Mouse (Mus musculus) granulocyte monocyte progenitor cell, adult 5-6 weeks (primary cell): Measurements from ENCODE around the gene Gm19668. TPM values are rescaled to one million over a fixed set of nuclear protein-coding genes. Genes with fewer than 3 reads are reported as not detected.
"Not testable (repeated sequence)": the region's sequence is repeated elsewhere in the genome, so short reads cannot be mapped to it uniquely, and the experiment has no call there.

Experiments used
- ATAC-seq: replicated peaks from 2 replicates; pipeline ENCODE4 v1.8.0; 2016; ENCODE audit warnings: mild to moderate bottlenecking, moderate TSS enrichment, inconsistent platforms; ENCODE audit not compliant: poor library complexity, severe bottlenecking
- total RNA-seq, 2 experiments: library from RNA; stranded (forward) in 1 of 2; stranded (reverse) in 1 of 2; fragments of 200-712, 200-1000 nt in 1 of 2; fragments of >200 nt in 1 of 2; fragmentation: Nextera tagmentation in 1 of 2; gene quantifications; 2 replicates each; pipeline ENCODE4 v1.2.3; 2014 to 2017

The Gm19668 gene
- total RNA-seq, 2 experiments from 2014 or later: not detected

GRCm38 (mm10) chr10:77772142-77772541 is 26.8 kb downstream of the Gm19668 start:
- not testable (repeated sequence) for ATAC-seq

GRCm38 (mm10) chr10:77771225-77771624 is 27.7 kb downstream of the Gm19668 start, which contains the start of gene Gm3238:
Gene Gm3238, minus strand, starts transcription at chr10:77771325.
- not testable (repeated sequence) for ATAC-seq

DNA sequence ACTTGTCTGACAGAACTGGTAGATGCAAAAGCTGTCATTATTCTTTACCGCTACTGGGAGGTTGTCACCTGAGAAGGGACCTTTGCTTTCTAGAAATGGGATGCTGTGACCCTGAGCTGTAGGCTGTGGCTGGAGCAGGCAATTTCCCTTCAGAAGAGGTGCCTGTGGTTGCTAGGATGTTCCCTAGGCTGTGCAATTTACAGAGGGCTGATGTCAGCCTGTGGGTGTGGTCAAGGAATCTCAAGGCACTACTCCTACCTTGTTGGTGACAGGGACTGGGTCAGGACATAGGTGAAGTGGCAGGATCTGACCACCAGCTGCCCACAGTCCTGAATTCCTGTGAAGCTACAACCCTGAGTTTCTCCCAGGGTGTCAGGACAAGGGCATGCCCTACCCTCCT is 29.2 kb downstream of the Gm19668 start:
- no peak for ATAC-seq

GRCm38 (mm10) chr10:77759582-77759981 is 39.4 kb downstream of the Gm19668 start, which contains the start of gene Gm3233:
Gene Gm3233, minus strand, starts transcription at chr10:77759682.
- ATAC-seq: not testable (repeated sequence)

DNA sequence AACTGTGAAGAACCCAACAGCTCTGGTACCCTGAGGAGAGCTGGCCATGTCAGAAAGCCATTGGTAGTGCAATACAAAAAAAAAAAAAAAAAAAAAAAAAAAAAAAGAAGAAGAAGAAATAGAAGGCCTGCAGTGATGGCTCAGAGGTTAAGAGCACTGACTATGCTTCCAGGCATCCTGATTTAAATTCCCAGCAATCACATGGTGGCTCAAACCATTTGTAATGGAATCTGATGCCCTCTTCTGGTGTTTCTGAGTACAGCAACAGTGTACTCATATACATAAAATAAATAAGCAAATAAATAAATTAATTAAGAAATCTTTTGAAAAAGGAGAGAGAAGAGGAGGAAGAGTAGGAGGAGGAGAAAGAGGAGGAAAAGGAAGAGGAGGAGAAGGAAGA is 45.5 kb downstream of the Gm19668 start:
- ATAC-seq: no peak

GRCm38 (mm10) chr10:77752312-77752711 is 46.6 kb downstream of the Gm19668 start:
- ATAC-seq: not testable (repeated sequence)

DNA sequence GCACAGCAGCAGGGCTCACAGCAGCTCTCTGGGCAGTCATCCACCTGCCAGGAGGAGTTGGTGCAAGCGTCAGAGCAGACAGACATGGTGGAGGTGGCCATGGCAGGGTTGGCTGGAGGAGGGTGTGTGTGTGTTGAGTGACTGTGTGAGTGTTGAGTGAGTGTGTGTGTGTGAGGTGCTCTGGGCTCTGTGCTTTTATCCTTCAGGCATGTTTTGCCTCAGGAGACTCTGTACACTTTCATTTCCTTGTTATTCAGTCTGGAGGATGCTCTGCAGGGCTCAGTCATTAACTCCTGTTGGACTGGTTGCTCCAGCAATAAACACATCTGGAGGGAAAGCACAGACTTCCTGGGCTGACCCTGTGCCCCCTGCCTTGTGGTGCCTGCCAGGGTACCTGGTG is 47.7 kb downstream of the Gm19668 start, which contains the start of gene Gm9736:
Gm9736 (minus strand) TSS at position 101 of the 400 bp plus-strand sequence.
- not testable (repeated sequence) for ATAC-seq

DNA sequence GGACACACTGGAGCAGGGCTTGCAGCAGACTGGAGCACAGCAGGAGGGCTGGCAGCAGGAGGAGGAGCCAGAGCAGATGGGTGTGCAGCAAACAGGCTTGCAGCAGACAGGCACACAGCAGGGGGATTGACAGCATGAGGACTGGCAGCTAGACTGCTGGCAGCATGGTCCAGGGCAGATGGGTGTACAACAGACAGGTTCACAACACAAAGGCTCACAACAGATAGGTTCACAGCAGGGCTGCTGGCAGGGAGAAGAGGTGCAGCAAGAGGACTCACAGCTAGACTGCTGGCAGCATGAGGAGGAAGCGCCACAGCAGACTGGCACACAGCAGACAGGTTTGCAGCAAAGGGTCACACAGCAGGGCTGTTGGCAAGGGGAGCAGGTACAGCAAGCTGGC is 48.2 kb downstream of the Gm19668 start:
- ATAC-seq: not testable (repeated sequence)

Other genes starting within 250 kb of the Gm19668 start
Only the 30 nearest of the 33 such genes appear.
- gene Sumo3, start 193.0 kb downstream of the Gm19668 start, total RNA-seq (2014; fragmentation: Nextera tagmentation): 60.0 and 78.8 TPM in 2 replicates
- 197 and 205 TPM in 2 replicates for gene Sumo3, start 193.0 kb downstream of the Gm19668 start, total RNA-seq (2017)
- not detected in 2 replicates for gene Gm49325, start 192.9 kb downstream of the Gm19668 start, total RNA-seq (2014; fragmentation: Nextera tagmentation)
- gene Gm49325, start 192.9 kb downstream of the Gm19668 start, total RNA-seq (2017): 1.6 TPM in 1 of 2 replicates, not detected in the other
- 39.6 and 42.0 TPM in 2 replicates for gene Ube2g2, start 176.9 kb downstream of the Gm19668 start, total RNA-seq (2014; fragmentation: Nextera tagmentation)
- 29.5 and 53.3 TPM in 2 replicates for gene Ube2g2, start 176.9 kb downstream of the Gm19668 start, total RNA-seq (2017)
- 0.90 TPM in 1 of 2 replicates, not detected in the other for gene Tspear, start 112.6 kb downstream of the Gm19668 start, total RNA-seq (2014; fragmentation: Nextera tagmentation)
- gene Tspear, start 112.6 kb downstream of the Gm19668 start, total RNA-seq (2017): 0.05 TPM in 1 of 2 replicates, not detected in the other
- gene Gm19402, start 108.4 kb downstream of the Gm19668 start, total RNA-seq (2014; fragmentation: Nextera tagmentation): not detected in 2 replicates
- gene Gm19402, start 108.4 kb downstream of the Gm19668 start, total RNA-seq (2017): not detected in 2 replicates
- not detected in 2 replicates for gene Gm9508, start 101.9 kb downstream of the Gm19668 start, total RNA-seq (2014; fragmentation: Nextera tagmentation)
- not detected in 2 replicates for gene Gm9508, start 101.9 kb downstream of the Gm19668 start, total RNA-seq (2017)
- gene Gm10272, start 92.5 kb downstream of the Gm19668 start, total RNA-seq (2014; fragmentation: Nextera tagmentation): not detected in 2 replicates
- not detected in 2 replicates for gene Gm10272, start 92.5 kb downstream of the Gm19668 start, total RNA-seq (2017)
- gene Gm10024, start 87.7 kb downstream of the Gm19668 start, total RNA-seq (2014; fragmentation: Nextera tagmentation): not detected in 2 replicates
- gene Gm10024, start 87.7 kb downstream of the Gm19668 start, total RNA-seq (2017): not detected in 2 replicates
- not detected in 2 replicates for gene Gm10142, start 83.3 kb downstream of the Gm19668 start, total RNA-seq (2014; fragmentation: Nextera tagmentation)
- gene Gm10142, start 83.3 kb downstream of the Gm19668 start, total RNA-seq (2017): not detected in 2 replicates
- gene Krtap12-1, start 78.5 kb downstream of the Gm19668 start, total RNA-seq (2014; fragmentation: Nextera tagmentation): not detected in 2 replicates
- not detected in 2 replicates for gene Krtap12-1, start 78.5 kb downstream of the Gm19668 start, total RNA-seq (2017)
- gene Gm10100, start 72.6 kb downstream of the Gm19668 start, total RNA-seq (2014; fragmentation: Nextera tagmentation): not detected in 2 replicates
- not detected in 2 replicates for gene Gm10100, start 72.6 kb downstream of the Gm19668 start, total RNA-seq (2017)
- gene Gm18596, start 56.5 kb downstream of the Gm19668 start, total RNA-seq (2014; fragmentation: Nextera tagmentation): not detected in 2 replicates
- gene Gm18596, start 56.5 kb downstream of the Gm19668 start, total RNA-seq (2017): not detected in 2 replicates
- gene Gm9736, start 47.8 kb downstream of the Gm19668 start, total RNA-seq (2014; fragmentation: Nextera tagmentation): not detected in 2 replicates
- gene Gm9736, start 47.8 kb downstream of the Gm19668 start, total RNA-seq (2017): not detected in 2 replicates
- not detected in 2 replicates for gene Gm3233, start 39.5 kb downstream of the Gm19668 start, total RNA-seq (2014; fragmentation: Nextera tagmentation)
- gene Gm3233, start 39.5 kb downstream of the Gm19668 start, total RNA-seq (2017): not detected in 2 replicates
- gene Gm3238, start 27.8 kb downstream of the Gm19668 start, total RNA-seq (2014; fragmentation: Nextera tagmentation): not detected in 2 replicates
- not detected in 2 replicates for gene Gm3238, start 27.8 kb downstream of the Gm19668 start, total RNA-seq (2017)
- not detected in 2 replicates for gene Gm7138, start 22.2 kb downstream of the Gm19668 start, total RNA-seq (2014; fragmentation: Nextera tagmentation)
- not detected in 2 replicates for gene Gm7138, start 22.2 kb downstream of the Gm19668 start, total RNA-seq (2017)
- not detected in 2 replicates for gene Gm3250, start 16.6 kb downstream of the Gm19668 start, total RNA-seq (2014; fragmentation: Nextera tagmentation)
- gene Gm3250, start 16.6 kb downstream of the Gm19668 start, total RNA-seq (2017): not detected in 2 replicates
- gene Gm7137, start 10.9 kb downstream of the Gm19668 start, total RNA-seq (2014; fragmentation: Nextera tagmentation): not detected in 2 replicates
- not detected in 2 replicates for gene Gm7137, start 10.9 kb downstream of the Gm19668 start, total RNA-seq (2017)
- not detected in 2 replicates for gene Gm9639, start 4.1 kb downstream of the Gm19668 start, total RNA-seq (2014; fragmentation: Nextera tagmentation)
- gene Gm9639, start 4.1 kb downstream of the Gm19668 start, total RNA-seq (2017): not detected in 2 replicates
- not detected in 2 replicates for gene Gm9507, start 12.7 kb upstream of the Gm19668 start, total RNA-seq (2014; fragmentation: Nextera tagmentation)
- not detected in 2 replicates for gene Gm9507, start 12.7 kb upstream of the Gm19668 start, total RNA-seq (2017)
- not detected in 2 replicates for gene Gm2696, start 15.5 kb upstream of the Gm19668 start, total RNA-seq (2014; fragmentation: Nextera tagmentation)
- not detected in 2 replicates for gene Gm2696, start 15.5 kb upstream of the Gm19668 start, total RNA-seq (2017)
- gene Krtap10-4, start 28.0 kb upstream of the Gm19668 start, total RNA-seq (2014; fragmentation: Nextera tagmentation): not detected in 2 replicates
- not detected in 2 replicates for gene Krtap10-4, start 28.0 kb upstream of the Gm19668 start, total RNA-seq (2017)
- gene Krtap10-10, start 36.8 kb upstream of the Gm19668 start, total RNA-seq (2014; fragmentation: Nextera tagmentation): 0.75 TPM in 1 of 2 replicates, not detected in the other
- gene Krtap10-10, start 36.8 kb upstream of the Gm19668 start, total RNA-seq (2017): not detected in 2 replicates
- gene Gm36176, start 47.7 kb upstream of the Gm19668 start, total RNA-seq (2014; fragmentation: Nextera tagmentation): not detected in 2 replicates
- not detected in 2 replicates for gene Gm36176, start 47.7 kb upstream of the Gm19668 start, total RNA-seq (2017)
- gene Gm10318, start 53.7 kb upstream of the Gm19668 start, total RNA-seq (2014; fragmentation: Nextera tagmentation): not detected in 2 replicates
- not detected in 2 replicates for gene Gm10318, start 53.7 kb upstream of the Gm19668 start, total RNA-seq (2017)
- gene Gm3285, start 62.8 kb upstream of the Gm19668 start, total RNA-seq (2014; fragmentation: Nextera tagmentation): not detected in 2 replicates
- not detected in 2 replicates for gene Gm3285, start 62.8 kb upstream of the Gm19668 start, total RNA-seq (2017)
- gene Lrrc3, start 103.4 kb upstream of the Gm19668 start, total RNA-seq (2014; fragmentation: Nextera tagmentation): not detected in 2 replicates
- gene Lrrc3, start 103.4 kb upstream of the Gm19668 start, total RNA-seq (2017): not detected in 2 replicates
- gene Trpm2, start 171.4 kb upstream of the Gm19668 start, total RNA-seq (2014; fragmentation: Nextera tagmentation): 1.9 and 9.1 TPM in 2 replicates
- 1.9 and 3.6 TPM in 2 replicates for gene Trpm2, start 171.4 kb upstream of the Gm19668 start, total RNA-seq (2017)
- 8.8 and 9.1 TPM in 2 replicates for gene 1810043G02Rik, start 179.4 kb upstream of the Gm19668 start, total RNA-seq (2014; fragmentation: Nextera tagmentation)
- 7.4 and 9.9 TPM in 2 replicates for gene 1810043G02Rik, start 179.4 kb upstream of the Gm19668 start, total RNA-seq (2017)
- 30.6 and 39.4 TPM in 2 replicates for gene Pfkl, start 210.9 kb upstream of the Gm19668 start, total RNA-seq (2014; fragmentation: Nextera tagmentation)
- 39.6 and 43.5 TPM in 2 replicates for gene Pfkl, start 210.9 kb upstream of the Gm19668 start, total RNA-seq (2017)